Mouse (Mus musculus): ENCODE data around the gene Rgl2.
"Not testable (repeated sequence)": the region's sequence is repeated elsewhere in the genome, so short reads cannot be mapped to it uniquely, and the experiment has no call there.

Gene Rgl2

GRCm38 (mm10) chr17:33965846-33966550 lies 36.7 kb downstream of the Rgl2 start:
- in situ Hi-C loops (cut with MseI, MboI), result loop anchor here in 1 of 2 experiments (25.0 kb wide), 1 partner anchor 1671 kb away; the partner anchor contains the start of genes Gm9573 and Mucl3

DNA sequence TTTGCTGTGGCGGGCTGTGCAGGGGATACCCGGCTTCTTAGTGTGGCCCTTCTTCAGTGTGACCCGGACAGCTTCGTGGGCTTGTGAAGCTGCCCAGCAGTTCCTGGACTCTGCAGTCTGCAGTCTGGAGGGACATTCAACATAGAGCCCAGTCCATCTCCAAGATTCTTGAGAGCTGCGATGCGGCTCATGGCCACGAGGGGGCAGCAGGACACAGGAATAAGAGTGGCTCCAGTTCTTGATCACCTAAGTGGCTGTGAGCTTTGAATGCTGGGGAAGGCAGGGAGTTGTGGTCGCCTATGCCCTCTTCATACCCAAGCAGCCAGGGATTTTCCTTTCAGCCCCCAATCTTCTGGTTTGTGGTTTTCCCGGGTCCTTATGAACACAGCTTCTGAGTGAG lies 39.1 kb downstream of the Rgl2 start:
- in situ Hi-C loops (cut with MseI, MboI), result loop anchor here in 1 of 2 experiments (25.0 kb wide), 1 partner anchor 1669 kb away; the partner anchor contains the start of genes Gm9573 and Mucl3

DNA sequence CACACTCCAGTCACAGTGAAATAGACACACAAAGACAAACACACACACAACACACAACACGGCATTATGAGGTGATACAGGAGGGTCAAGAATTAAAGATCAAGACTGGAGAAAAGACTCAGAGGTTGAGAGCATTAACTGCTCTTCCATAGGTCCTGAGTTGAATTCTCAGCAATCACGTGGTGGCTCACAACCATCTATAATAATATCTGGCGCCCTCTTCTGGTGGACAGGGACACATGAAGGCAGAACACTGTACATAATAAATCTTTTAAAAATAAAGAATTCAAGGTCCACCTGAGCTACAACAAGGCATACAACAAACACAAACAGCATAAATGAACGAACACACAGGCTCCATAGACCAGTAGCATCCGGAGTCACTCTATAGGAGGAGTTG lies 39.6 kb downstream of the Rgl2 start:
- in situ Hi-C loops (cut with MseI, MboI), result loop anchor here in 1 of 2 experiments (25.0 kb wide), 1 partner anchor 1668 kb away; the partner anchor contains the start of genes Gm9573 and Mucl3

GRCm38 (mm10) chr17:33969394-33969793 lies 40.1 kb downstream of the Rgl2 start:
- in situ Hi-C loops (cut with MseI, MboI), result loop anchor here in 1 of 2 experiments (25.0 kb wide), 1 partner anchor 1668 kb away; the partner anchor contains the start of genes Gm9573 and Mucl3

GRCm38 (mm10) chr17:33972691-33973090 lies 43.3 kb downstream of the Rgl2 start:
- in situ Hi-C loops (cut with MseI, MboI), result loop anchor here (5.0 to 25.0 kb wide), 2 partner anchors 1300 to 1665 kb away; partner anchors contain the start of genes Gm9573 (in 1 of the 2) and Mucl3 (in 1 of the 2)

DNA sequence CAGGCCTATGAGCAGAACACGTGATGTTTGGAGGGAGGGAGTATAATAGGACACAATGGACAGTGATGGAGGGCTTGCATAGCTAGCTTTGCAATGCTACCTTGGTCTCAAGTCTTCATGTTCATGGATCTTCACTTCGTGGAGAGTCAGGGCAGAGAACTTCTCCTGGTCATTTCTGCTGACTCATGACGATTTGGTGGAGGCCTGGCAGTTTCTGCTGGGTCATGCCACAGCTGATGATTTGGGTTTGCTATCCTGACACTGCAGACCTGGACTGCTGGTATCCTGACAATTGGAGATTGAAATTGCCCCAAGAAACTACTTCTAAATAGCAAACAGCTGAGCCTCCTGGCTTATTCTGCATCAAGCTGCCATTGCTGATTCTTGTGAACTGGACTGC lies 44.2 kb downstream of the Rgl2 start:
- in situ Hi-C loops (cut with MseI, MboI), result loop anchor here (5.0 to 25.0 kb wide), 2 partner anchors 1299 to 1664 kb away; partner anchors contain the start of genes Gm9573 (in 1 of the 2) and Mucl3 (in 1 of the 2)

- in situ Hi-C loops (cut with MseI, MboI), result no loop called here
These were observed 48.7 kb downstream of the Rgl2 start for GRCm38 (mm10) chr17:33977861-33978557.

DNA sequence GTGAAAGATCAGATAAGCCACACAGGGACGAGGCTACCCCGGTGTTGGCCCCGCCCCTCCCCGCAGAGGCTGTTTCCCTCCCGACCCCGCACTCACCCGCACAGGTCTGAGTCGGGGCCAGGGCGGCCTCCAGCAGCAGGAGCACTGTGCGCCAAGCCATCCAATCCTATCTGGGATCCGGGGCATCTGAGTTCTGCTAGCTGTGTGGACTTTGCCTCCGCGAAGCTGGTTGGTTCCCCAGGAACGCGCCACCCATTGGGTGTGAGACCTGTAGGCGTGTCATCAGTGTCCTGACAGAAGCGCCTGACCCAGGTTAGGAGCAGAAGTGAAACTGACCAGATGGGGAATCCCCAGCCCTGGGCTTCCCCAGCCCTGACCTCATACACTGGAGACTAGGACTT lies 49.3 kb downstream of the Rgl2 start:
- in situ Hi-C loops (cut with MseI, MboI), result no loop called here

DNA sequence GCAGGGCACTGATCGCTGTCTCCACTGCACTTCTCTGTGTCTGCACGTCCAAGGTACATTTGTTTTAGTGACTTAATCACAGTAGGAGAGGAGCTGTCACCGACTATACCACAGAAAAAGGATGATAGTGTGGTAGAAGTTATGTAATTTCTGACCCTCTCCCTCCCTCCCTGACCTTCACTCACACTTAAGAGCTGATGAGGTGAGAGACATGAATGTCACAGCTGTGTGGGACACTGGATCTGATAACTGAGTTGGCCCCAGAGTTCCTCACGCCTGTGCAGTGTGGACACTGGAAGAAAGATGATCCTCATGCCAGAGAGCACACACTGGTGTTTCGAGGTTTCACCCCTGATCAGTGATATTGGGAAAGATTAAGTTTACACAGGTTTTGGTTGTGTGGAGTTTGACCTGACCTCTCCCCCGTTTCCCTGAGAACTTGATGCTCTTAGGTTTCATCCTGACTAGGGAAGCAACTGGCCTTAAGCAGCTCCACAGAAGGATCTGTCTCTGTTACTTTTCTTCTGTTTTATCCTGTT lies 50.2 kb downstream of the Rgl2 start:
- in situ Hi-C loops (cut with MseI, MboI), result no loop called here

DNA sequence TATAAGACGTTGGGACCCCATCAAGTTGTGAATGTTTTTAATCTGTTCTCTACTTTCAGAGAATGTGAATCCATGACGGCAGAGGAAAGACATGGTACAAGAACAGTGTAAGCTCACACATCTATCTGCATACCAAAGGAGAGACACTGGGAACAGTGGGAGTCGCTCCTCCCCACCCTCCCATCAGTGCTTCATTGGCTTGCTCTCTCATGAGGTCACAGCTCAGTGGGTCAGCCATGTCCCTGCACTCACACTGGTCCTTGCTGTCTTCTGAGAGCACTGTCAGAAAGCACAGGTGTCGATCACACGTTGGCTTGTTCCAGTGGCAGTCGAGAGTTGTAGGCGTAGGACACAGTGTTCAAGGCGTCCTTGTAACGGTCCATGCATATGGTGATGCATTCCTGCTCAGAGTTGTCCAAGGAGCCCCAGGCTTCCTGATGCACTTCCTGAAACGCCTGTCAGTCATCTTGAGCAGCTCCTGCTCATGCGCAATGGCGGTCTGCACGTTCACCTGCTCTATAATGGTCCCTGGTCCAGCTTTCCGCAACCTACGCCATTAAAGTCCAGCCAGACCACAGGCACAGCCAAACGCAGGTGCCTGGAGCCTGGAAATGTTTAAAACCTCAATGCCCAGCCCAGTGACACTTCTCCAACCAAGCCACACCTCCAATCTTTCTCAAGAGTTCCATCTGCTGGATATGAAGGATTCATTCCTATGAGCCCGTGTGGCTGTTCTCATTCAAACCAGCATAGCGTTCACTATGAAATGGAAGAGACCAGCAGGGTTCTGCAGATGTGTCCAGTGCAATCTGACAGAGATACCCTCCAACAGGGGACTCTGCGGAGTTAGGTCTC lies 51.1 kb downstream of the Rgl2 start:
- in situ Hi-C loops (cut with MseI, MboI), result no loop called here

DNA sequence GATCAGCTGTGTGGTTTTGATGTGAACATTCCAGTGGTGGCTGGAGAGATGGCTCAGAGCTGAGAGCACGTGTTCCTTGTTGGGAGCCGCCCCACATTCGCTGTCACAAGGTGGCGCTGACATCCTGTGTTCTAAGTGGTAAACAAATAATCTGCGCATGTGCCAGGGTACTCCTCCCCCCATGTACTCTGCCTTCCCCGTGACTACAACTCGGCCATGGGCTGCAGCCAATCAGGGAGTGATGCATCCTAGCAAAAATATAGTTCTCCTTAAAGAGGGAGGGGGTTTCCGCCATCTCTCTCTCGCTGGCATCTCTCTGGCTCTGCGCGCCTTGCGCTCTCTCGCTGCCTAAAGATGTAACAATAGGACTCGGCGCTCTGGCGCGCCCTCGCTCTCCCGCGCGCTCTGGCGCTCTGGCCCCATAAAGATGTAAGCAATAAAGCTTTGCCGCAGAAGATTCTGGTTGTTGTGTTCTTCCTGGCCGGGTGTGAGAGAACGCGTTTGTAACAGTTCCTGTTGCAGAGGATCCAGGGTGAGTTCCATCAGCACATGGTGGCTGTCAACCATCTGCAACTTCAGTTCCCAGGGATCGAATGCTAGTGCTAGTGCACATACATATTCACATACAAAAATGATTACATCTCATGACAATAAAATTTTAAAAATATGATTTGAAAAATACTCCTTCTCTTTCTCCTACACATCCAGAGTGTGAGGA lies 52.0 kb downstream of the Rgl2 start:
- in situ Hi-C loops (cut with MseI, MboI), result not testable (repeated sequence)

DNA sequence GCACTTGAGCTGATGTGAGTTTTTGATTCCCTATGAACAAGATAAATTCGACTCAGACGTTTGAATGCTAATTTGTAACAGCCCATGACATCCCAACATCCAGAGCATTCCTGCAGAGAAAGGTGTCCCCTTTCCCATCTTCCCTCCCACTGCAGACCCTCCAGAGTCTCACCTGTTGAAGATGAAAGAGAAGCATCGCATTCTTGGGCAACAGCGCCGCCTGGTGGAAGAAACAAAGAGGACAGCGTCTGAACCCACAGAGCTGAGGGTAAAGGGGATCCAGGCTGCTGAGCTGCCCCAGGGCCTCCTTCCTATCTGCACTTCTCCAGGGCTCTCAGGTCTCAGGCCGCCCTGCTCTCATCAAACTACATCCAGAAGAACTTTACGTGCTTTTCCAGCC lies 52.8 kb downstream of the Rgl2 start:
- in situ Hi-C loops (cut with MseI, MboI), result not testable (repeated sequence)
